Mouse (Mus musculus): ENCODE data around the gene Bcl7c. TPM values are rescaled to one million over a fixed set of nuclear protein-coding genes. Genes with fewer than 3 reads are reported as not detected.

The Bcl7c gene
- polyA plus RNA-seq, 1 experiment from 2014 or later: 36.0 TPM

DNA sequence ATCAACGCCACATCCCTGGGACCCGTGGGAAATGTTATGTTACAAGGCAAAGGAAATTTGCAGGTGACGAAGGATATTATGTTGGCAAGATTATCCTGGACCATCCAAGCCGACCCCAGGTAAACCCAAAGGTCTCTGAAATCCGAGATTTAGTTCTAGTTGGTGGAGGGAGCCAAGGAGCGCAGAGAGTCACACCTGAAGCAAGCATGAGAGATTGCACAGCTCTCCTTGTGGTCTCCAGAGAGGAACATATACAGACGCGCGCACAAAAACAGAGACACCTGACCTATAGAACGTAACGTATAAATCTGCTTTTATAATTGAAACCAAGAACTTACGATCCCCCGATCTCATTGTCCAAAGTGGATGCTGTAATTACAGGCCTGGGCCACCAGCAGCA is 28.2 kb downstream of the Bcl7c start:
- H3K9me3 ChIP-seq (ENCODE audit: control insufficient read depth, low read length): no peaks in the 10 kb centered on the region
- no peak overlapping the region for H3K4me3 ChIP-seq (ENCODE audit: low read depth, low read length)
- no peaks in the 10 kb centered on the region for H3K4me1 ChIP-seq (ENCODE audit: control insufficient read depth, insufficient read depth, low read length)
- ATAC-seq (ENCODE audit: low read depth): no peak
- 92% methylated on average over 13 of the region's 13 CpGs for WGBS
- no peak overlapping the region for H3K9ac ChIP-seq (replicated peaks; ENCODE audit: low read depth, low read length)
- no peak overlapping the region for H3K4me2 ChIP-seq (ENCODE audit: low read depth, low read length)
- no peaks in the 10 kb centered on the region for H3K36me3 ChIP-seq (ENCODE audit: control insufficient read depth, insufficient read depth, low read length)
- H3K27ac ChIP-seq (ENCODE audit: low read depth, low read length): no peak overlapping the region
- H3K27me3 ChIP-seq (ENCODE audit: control insufficient read depth, insufficient read depth, low read length): no peaks in the 10 kb centered on the region

DNA sequence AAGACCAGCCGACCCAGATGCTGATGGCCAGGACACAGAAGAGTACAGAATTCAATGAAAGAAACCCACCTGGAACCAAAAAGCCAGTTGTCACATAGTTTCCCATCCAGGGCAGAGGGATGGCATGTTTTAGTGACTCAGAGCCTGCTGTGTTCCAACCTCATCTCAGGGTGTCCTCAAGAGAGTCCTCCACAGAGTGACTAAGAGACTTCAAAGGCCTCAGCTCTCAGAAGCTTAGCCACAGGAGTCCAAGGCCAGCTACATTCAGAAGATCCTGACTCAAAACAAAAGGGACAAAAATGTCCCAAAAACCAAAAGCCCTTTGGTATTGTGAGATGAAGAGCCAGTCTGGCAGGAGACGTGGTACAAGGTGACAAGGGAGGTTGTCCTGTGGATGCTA is 29.9 kb downstream of the Bcl7c start:
- no peak for ATAC-seq (ENCODE audit: low read depth)
- Histone ChIP-seq H3K27ac (ENCODE audit: low read depth, low read length) (no peak overlapping the region), H3K27me3 (ENCODE audit: control insufficient read depth, insufficient read depth, low read length) (no peaks in the 10 kb centered on the region), H3K9ac (replicated peaks; ENCODE audit: low read depth, low read length) (no peak overlapping the region), H3K4me1 (ENCODE audit: control insufficient read depth, insufficient read depth, low read length) (no peaks in the 10 kb centered on the region), H3K36me3 (ENCODE audit: control insufficient read depth, insufficient read depth, low read length) (no peaks in the 10 kb centered on the region), H3K4me2 (ENCODE audit: low read depth, low read length) (no peak overlapping the region), H3K4me3 (ENCODE audit: low read depth, low read length) (no peak overlapping the region), H3K9me3 (ENCODE audit: control insufficient read depth, low read length) (no peaks in the 10 kb centered on the region)
- WGBS: 67% methylated on average over 2 of the region's 2 CpGs

DNA sequence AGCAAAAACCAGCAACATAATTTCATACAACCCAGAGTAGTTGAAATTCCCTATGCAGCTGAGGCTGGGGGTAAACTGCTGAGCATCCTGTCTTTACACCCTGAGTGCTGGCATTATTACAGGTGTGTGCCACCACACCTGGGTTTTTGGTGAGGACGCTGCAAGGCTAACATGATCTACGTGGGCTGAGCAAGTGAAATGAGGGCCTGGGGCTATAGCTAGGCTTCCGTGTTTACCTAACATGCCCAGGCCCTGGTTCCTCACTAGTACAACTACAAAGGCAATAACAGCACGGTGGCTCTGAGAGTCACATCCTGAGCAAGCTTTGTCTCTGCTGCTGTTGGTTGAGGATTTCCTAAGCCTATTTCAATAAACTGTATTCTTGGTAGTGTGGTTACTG is 31.1 kb downstream of the Bcl7c start:
- H3K27ac ChIP-seq (ENCODE audit: low read depth, low read length): no peak overlapping the region
- H3K4me3 ChIP-seq (ENCODE audit: low read depth, low read length): no peak overlapping the region
- ATAC-seq (ENCODE audit: low read depth): no peak
- no peaks in the 10 kb centered on the region for H3K4me1 ChIP-seq (ENCODE audit: control insufficient read depth, insufficient read depth, low read length)
- H3K9me3 ChIP-seq (ENCODE audit: control insufficient read depth, low read length): no peaks in the 10 kb centered on the region
- 86% methylated on average over 4 of the region's 4 CpGs for WGBS
- H3K27me3 ChIP-seq (ENCODE audit: control insufficient read depth, insufficient read depth, low read length): no peaks in the 10 kb centered on the region
- no peak overlapping the region for H3K4me2 ChIP-seq (ENCODE audit: low read depth, low read length)
- no peak overlapping the region for H3K9ac ChIP-seq (replicated peaks; ENCODE audit: low read depth, low read length)
- no peaks in the 10 kb centered on the region for H3K36me3 ChIP-seq (ENCODE audit: control insufficient read depth, insufficient read depth, low read length)

DNA sequence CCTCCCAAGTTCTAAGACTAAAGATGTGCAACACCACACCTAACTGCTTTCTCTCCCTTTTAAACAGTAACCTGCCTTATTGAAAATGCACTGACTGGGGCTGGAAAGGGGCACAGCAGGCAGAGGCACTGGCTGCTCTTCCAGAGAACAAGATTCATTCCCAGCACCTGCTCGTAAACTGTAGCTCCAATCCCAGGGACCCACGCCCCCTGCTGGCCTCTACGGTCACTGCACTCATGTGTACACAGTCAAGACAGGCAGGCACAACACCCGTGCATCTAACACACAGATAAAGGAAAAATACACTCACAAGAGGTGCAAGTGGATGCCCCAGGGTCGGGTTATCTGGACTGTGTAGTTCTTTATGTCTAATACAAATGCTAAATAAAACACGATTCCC is 31.7 kb downstream of the Bcl7c start:
- H3K36me3 ChIP-seq (ENCODE audit: control insufficient read depth, insufficient read depth, low read length): no peaks in the 10 kb centered on the region
- no peak for ATAC-seq (ENCODE audit: low read depth)
- WGBS: 70% methylated on average over 6 of the region's 6 CpGs

DNA sequence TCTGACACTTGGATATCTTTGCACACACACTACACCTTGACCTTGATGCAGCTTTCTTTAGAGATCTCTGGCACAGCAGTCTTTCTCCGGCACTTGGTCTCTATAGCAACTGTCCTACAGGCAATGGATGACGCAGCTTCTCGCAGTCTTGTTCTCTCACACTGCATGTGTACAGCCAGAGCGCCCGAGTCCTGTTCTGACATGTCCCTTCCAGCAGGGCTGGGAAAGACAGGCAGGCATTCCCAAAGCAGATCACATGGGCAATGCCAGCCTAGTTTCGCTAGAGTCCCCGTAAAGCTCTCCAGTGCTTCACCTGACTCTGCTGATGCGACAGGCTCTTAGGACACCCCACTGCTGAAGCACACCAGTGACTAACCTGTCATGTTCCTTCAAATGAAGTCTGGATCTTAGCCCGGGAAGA is 33.3 kb downstream of the Bcl7c start:
- WGBS: 83% methylated on average over 9 of the region's 9 CpGs
- ATAC-seq (ENCODE audit: low read depth): peak; percentile 44; the same call in 1 of the 2 replicates
- H3K4me2 ChIP-seq (ENCODE audit: low read depth, low read length): no peak overlapping the region

More for the DNA sequence above, 31.7 kb downstream of the Bcl7c start:
- Histone ChIP-seq H3K27ac (ENCODE audit: low read depth, low read length) (no peak overlapping the region), H3K9ac (replicated peaks; ENCODE audit: low read depth, low read length) (no peak overlapping the region), H3K4me2 (ENCODE audit: low read depth, low read length) (no peak overlapping the region), H3K4me1 (ENCODE audit: control insufficient read depth, insufficient read depth, low read length) (no peaks in the 10 kb centered on the region), H3K27me3 (ENCODE audit: control insufficient read depth, insufficient read depth, low read length) (no peaks in the 10 kb centered on the region), H3K9me3 (ENCODE audit: control insufficient read depth, low read length) (no peaks in the 10 kb centered on the region), H3K4me3 (ENCODE audit: low read depth, low read length) (no peak overlapping the region)

DNA sequence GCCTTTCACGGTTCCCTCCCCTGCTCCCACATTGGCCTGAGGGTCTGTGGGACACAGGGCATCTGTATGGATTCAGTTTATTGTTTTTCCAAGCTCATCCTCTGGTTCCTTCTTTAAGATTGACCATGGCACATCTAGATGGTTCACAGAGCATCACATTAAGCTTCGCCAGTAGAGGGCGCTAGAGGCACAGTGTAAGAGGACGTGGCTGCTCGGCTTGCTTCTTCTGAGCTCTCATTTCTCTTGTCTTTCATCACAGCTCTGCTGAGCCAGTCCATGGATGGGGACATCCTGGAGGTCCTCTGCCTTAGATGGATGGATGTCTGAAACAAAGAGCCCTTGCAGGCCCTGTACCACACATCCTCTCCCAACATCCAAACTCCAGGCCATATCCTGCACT is 33.8 kb downstream of the Bcl7c start:
- 4% methylated on average over 5 of the region's 5 CpGs for WGBS
- no peaks in the 10 kb centered on the region for H3K27me3 ChIP-seq (ENCODE audit: control insufficient read depth, insufficient read depth, low read length)
- peak overlapping the region; percentile 6; the same call in 1 of the 2 replicates for H3K27ac ChIP-seq (ENCODE audit: low read depth, low read length)
- H3K9ac ChIP-seq (replicated peaks; ENCODE audit: low read depth, low read length): no peak overlapping the region
- no peak overlapping the region for H3K4me2 ChIP-seq (ENCODE audit: low read depth, low read length)
- peak; percentile 66 for ATAC-seq (ENCODE audit: low read depth)
- no peaks in the 10 kb centered on the region for H3K9me3 ChIP-seq (ENCODE audit: control insufficient read depth, low read length)
- no peaks in the 10 kb centered on the region for H3K36me3 ChIP-seq (ENCODE audit: control insufficient read depth, insufficient read depth, low read length)
- H3K4me1 ChIP-seq (ENCODE audit: control insufficient read depth, insufficient read depth, low read length): no peaks in the 10 kb centered on the region
- no peak overlapping the region for H3K4me3 ChIP-seq (ENCODE audit: low read depth, low read length)

More for the DNA sequence above, 33.3 kb downstream of the Bcl7c start:
- Histone ChIP-seq H3K9ac (replicated peaks; ENCODE audit: low read depth, low read length) (no peak overlapping the region), H3K27me3 (ENCODE audit: control insufficient read depth, insufficient read depth, low read length) (no peaks in the 10 kb centered on the region), H3K36me3 (ENCODE audit: control insufficient read depth, insufficient read depth, low read length) (no peaks in the 10 kb centered on the region), H3K9me3 (ENCODE audit: control insufficient read depth, low read length) (no peaks in the 10 kb centered on the region), H3K4me1 (ENCODE audit: control insufficient read depth, insufficient read depth, low read length) (no peaks in the 10 kb centered on the region), H3K27ac (ENCODE audit: low read depth, low read length) (peak overlapping the region; percentile 6; the same call in 1 of the 2 replicates), H3K4me3 (ENCODE audit: low read depth, low read length) (no peak overlapping the region)

DNA sequence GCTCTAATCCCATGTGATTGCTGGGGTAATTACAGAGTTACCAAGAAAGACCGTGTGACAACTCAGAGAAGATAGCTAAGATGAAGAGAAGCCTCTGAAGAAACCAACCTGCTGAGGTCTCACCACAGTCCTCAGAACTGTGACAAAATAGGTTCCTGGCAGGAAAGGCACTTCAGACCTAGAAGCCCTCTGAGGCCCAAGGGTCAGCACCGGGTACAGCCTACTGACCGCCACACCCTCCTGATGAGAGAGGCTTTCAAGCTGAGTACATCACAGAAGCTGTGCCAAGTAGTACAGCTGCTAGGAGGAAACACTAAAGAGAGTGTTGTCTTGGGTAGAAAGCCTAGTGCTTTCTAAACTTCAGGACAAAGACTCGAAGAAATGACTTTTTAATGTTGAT is 36.0 kb downstream of the Bcl7c start:
- H3K4me1 ChIP-seq (ENCODE audit: control insufficient read depth, insufficient read depth, low read length): no peaks in the 10 kb centered on the region
- no peaks in the 10 kb centered on the region for H3K36me3 ChIP-seq (ENCODE audit: control insufficient read depth, insufficient read depth, low read length)
- no peak overlapping the region for H3K9ac ChIP-seq (replicated peaks; ENCODE audit: low read depth, low read length)
- no peak overlapping the region for H3K27ac ChIP-seq (ENCODE audit: low read depth, low read length)
- no peak for ATAC-seq (ENCODE audit: low read depth)
- H3K9me3 ChIP-seq (ENCODE audit: control insufficient read depth, low read length): no peaks in the 10 kb centered on the region
- H3K4me3 ChIP-seq (ENCODE audit: low read depth, low read length): no peak overlapping the region
- H3K4me2 ChIP-seq (ENCODE audit: low read depth, low read length): no peak overlapping the region
- H3K27me3 ChIP-seq (ENCODE audit: control insufficient read depth, insufficient read depth, low read length): no peaks in the 10 kb centered on the region
- WGBS: 72% methylated on average over 4 of the region's 4 CpGs

DNA sequence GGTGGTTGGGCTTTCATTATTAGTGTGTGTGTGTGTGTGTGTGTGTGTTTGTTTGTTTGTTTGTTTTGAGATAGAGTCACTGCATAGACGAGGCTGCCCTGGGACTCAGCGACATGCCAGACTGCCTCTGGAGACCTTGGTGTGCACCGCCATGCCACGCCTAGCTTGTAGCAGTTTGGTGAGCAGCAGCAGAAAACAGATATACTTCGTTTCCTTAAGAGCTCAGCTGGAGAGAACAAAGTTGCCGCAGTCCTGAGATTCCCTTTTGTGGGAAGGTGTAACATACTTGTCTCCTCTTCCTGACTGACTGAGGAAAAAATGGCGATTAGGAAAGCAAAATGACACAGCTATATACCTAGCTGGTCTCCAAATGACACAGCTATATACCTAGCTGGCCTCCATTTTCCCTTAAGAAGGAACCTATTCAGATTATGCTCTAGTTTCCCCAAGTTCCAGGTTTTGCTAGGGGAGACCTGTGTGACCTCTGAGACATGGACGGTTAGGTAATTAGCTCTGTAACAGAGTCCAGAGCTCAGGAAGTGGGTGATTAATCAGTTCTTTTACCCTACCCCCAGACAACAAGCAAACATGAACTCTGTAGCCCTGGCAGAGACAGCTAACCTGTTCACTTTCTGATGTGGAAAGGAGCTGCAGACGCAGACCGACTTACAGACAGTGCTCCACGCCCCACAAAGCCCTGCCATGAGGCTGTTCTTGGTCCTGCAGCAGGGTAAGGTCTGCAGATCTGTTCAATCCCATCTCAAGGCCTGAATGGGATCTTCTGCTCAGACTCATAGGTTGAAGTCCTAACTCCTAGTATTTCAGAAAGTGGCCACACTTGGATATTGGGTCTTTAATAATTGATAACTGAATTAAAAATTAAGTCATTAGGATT is 36.6 kb downstream of the Bcl7c start:
- no peak overlapping the region for H3K9ac ChIP-seq (replicated peaks; ENCODE audit: low read depth, low read length)
- H3K36me3 ChIP-seq (ENCODE audit: control insufficient read depth, insufficient read depth, low read length): no peaks in the 10 kb centered on the region
- 87% methylated on average over 11 of the region's 11 CpGs for WGBS
- H3K4me3 ChIP-seq (ENCODE audit: low read depth, low read length): no peak overlapping the region
- ATAC-seq (ENCODE audit: low read depth): no peak
- H3K4me1 ChIP-seq (ENCODE audit: control insufficient read depth, insufficient read depth, low read length): no peaks in the 10 kb centered on the region
- no peak overlapping the region for H3K4me2 ChIP-seq (ENCODE audit: low read depth, low read length)
- no peak overlapping the region for H3K27ac ChIP-seq (ENCODE audit: low read depth, low read length)
- H3K9me3 ChIP-seq (ENCODE audit: control insufficient read depth, low read length): no peaks in the 10 kb centered on the region
- H3K27me3 ChIP-seq (ENCODE audit: control insufficient read depth, insufficient read depth, low read length): no peaks in the 10 kb centered on the region

DNA sequence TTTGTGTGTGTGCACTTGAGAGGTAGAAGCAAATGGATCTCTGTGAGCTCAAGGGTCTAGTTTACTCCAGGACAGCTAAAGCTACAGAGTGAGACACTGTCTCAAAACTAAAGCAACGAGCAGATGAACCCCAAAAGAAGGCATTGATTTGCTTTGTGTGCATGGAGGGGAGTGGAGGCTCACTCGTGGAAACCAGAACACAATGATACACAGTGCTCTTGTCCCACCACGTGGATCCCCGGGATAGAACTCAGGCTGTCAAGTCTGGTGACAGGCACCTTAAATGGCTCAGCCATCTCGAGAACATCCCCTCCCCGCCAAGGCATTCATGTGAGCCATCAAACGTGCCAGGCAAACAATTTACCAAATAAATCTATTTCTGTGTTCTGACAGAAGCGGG is 41.6 kb downstream of the Bcl7c start:
- Histone ChIP-seq H3K4me2 (ENCODE audit: low read depth, low read length) (no peak overlapping the region), H3K4me3 (ENCODE audit: low read depth, low read length) (no peak overlapping the region), H3K9me3 (ENCODE audit: control insufficient read depth, low read length) (no peaks in the 10 kb centered on the region), H3K27ac (ENCODE audit: low read depth, low read length) (no peak overlapping the region), H3K9ac (replicated peaks; ENCODE audit: low read depth, low read length) (no peak overlapping the region), H3K36me3 (ENCODE audit: control insufficient read depth, insufficient read depth, low read length) (peaks cover 9% of the 10 kb centered on the region), H3K27me3 (ENCODE audit: control insufficient read depth, insufficient read depth, low read length) (no peaks in the 10 kb centered on the region), H3K4me1 (ENCODE audit: control insufficient read depth, insufficient read depth, low read length) (no peaks in the 10 kb centered on the region)
- 89% methylated on average over 8 of the region's 8 CpGs for WGBS
- ATAC-seq (ENCODE audit: low read depth): no peak

Data from neural tube, embryonic 14.5 days (tissue).